Mouse (Mus musculus): ENCODE measurements around the gene Loxl3. TPM values are rescaled to one million over a fixed set of nuclear protein-coding genes. Genes with fewer than 3 reads are reported as not detected.

Loxl3 gene
- polyA plus RNA-seq, 1 experiment from 2014 or later = 13.6 TPM

- no peak for DNase-seq (ENCODE audit: low spot score)
- no peak overlapping the region; the same call in 1 of the 2 replicates for H3K9ac ChIP-seq (ENCODE audit: low read length)
- WGBS = under 1% methylated on average over 80 of the region's 81 CpGs
Observed at GRCm38 (mm10) chr6:83068706-83069487, 34.9 kb downstream of the Loxl3 start.

GRCm38 (mm10) chr6:83069488-83070246 lies 35.7 kb downstream of the Loxl3 start:
- DNase-seq (ENCODE audit: low spot score) (peak; percentile 74), ATAC-seq (replicated peaks; ENCODE audit: low FRiP score, low TSS enrichment, low read depth) (peak; percentile 25)
- Histone ChIP-seq H3K9ac (ENCODE audit: low read length) (peak overlapping the region; percentile 15), H3K4me2 (ENCODE audit: low read length) (no peak overlapping the region), H3K4me1 (replicated peaks; ENCODE audit: control insufficient read depth, insufficient read depth, low read length) (no peaks in the 10 kb centered on the region; the same call in none of the 2 replicates), H3K36me3 (ENCODE audit: control insufficient read depth, insufficient read depth, low read length) (no peaks in the 10 kb centered on the region), H3K4me3 (ENCODE audit: low read depth, low read length) (peak overlapping the region; percentile 24), H3K27ac (ENCODE audit: low read depth) (no peak overlapping the region), H3K27me3 (replicated peaks; ENCODE audit: control insufficient read depth, insufficient read depth, low read length) (peaks cover 98% of the 10 kb centered on the region), H3K9me3 (ENCODE audit: control insufficient read depth, low read length) (no peaks in the 10 kb centered on the region)
- WGBS = 2% methylated on average over 68 of the region's 69 CpGs

More at GRCm38 (mm10) chr6:83068706-83069487, 34.9 kb downstream of the Loxl3 start:
- peak overlapping the region; percentile 36 for H3K4me2 ChIP-seq (ENCODE audit: low read length)
- H3K9me3 ChIP-seq (ENCODE audit: control insufficient read depth, low read length) = no peaks in the 10 kb centered on the region
- H3K36me3 ChIP-seq (ENCODE audit: control insufficient read depth, insufficient read depth, low read length) = no peaks in the 10 kb centered on the region
- H3K27me3 ChIP-seq (replicated peaks; ENCODE audit: control insufficient read depth, insufficient read depth, low read length) = peaks cover 98% of the 10 kb centered on the region
- ATAC-seq (replicated peaks; ENCODE audit: low FRiP score, low TSS enrichment, low read depth) = no peak
- no peak overlapping the region for H3K27ac ChIP-seq (ENCODE audit: low read depth)
- H3K4me3 ChIP-seq (ENCODE audit: low read depth, low read length) = peak overlapping the region; percentile 24
- H3K4me1 ChIP-seq (replicated peaks; ENCODE audit: control insufficient read depth, insufficient read depth, low read length) = no peaks in the 10 kb centered on the region; the same call in none of the 2 replicates

GRCm38 (mm10) chr6:83070247-83070310 lies 36.1 kb downstream of the Loxl3 start, which contains the start of gene Tlx2:
Gene Tlx2, minus strand, starts transcription at chr6:83070293.
- WGBS = 0% methylated on average over 10 of the region's 10 CpGs
- peak within 1 kb of the TSS; percentile 34; the same call in 1 of the 2 replicates for H3K27ac ChIP-seq (ENCODE audit: low read depth)
- DNase-seq (ENCODE audit: low spot score) (no peak), ATAC-seq (replicated peaks; ENCODE audit: low FRiP score, low TSS enrichment, low read depth) (no peak)
- H3K9ac ChIP-seq (ENCODE audit: low read length) = peak within 1 kb of the TSS; percentile 15
- H3K4me1 ChIP-seq (replicated peaks; ENCODE audit: control insufficient read depth, insufficient read depth, low read length) = no peaks in the 10 kb centered on the region; the same call in none of the 2 replicates
- H3K9me3 ChIP-seq (ENCODE audit: control insufficient read depth, low read length) = no peaks in the 10 kb centered on the region
- H3K4me3 ChIP-seq (ENCODE audit: low read depth, low read length) = peak within 1 kb of the TSS; percentile 24
- peaks cover 98% of the 10 kb centered on the region for H3K27me3 ChIP-seq (replicated peaks; ENCODE audit: control insufficient read depth, insufficient read depth, low read length)
- H3K4me2 ChIP-seq (ENCODE audit: low read length) = no peak within 1 kb of the TSS
- H3K36me3 ChIP-seq (ENCODE audit: control insufficient read depth, insufficient read depth, low read length) = no peaks in the 10 kb centered on the region

GRCm38 (mm10) chr6:83070311-83071219 lies 36.6 kb downstream of the Loxl3 start:
- no peak overlapping the region for H3K4me2 ChIP-seq (ENCODE audit: low read length)
- WGBS = under 1% methylated on average over 53 of the region's 58 CpGs

GRCm38 (mm10) chr6:83071220-83071619 lies 37.2 kb downstream of the Loxl3 start:
- under 1% methylated on average over 22 of the region's 24 CpGs for WGBS
- Histone ChIP-seq H3K4me1 (replicated peaks; ENCODE audit: control insufficient read depth, insufficient read depth, low read length) (no peaks in the 10 kb centered on the region; the same call in none of the 2 replicates), H3K27me3 (replicated peaks; ENCODE audit: control insufficient read depth, insufficient read depth, low read length) (peaks cover 98% of the 10 kb centered on the region), H3K27ac (ENCODE audit: low read depth) (no peak overlapping the region), H3K4me3 (ENCODE audit: low read depth, low read length) (peak overlapping the region; percentile 24; the same call in 1 of the 2 replicates), H3K9me3 (ENCODE audit: control insufficient read depth, low read length) (no peaks in the 10 kb centered on the region), H3K4me2 (ENCODE audit: low read length) (no peak overlapping the region; the same call in 1 of the 2 replicates), H3K9ac (ENCODE audit: low read length) (no peak overlapping the region), H3K36me3 (ENCODE audit: control insufficient read depth, insufficient read depth, low read length) (no peaks in the 10 kb centered on the region)
- DNase-seq (ENCODE audit: low spot score) (peak; percentile 71), ATAC-seq (replicated peaks; ENCODE audit: low FRiP score, low TSS enrichment, low read depth) (peak; percentile 72)

More at GRCm38 (mm10) chr6:83070311-83071219, 36.6 kb downstream of the Loxl3 start:
- peak; percentile 53 for ATAC-seq (replicated peaks; ENCODE audit: low FRiP score, low TSS enrichment, low read depth)
- H3K36me3 ChIP-seq (ENCODE audit: control insufficient read depth, insufficient read depth, low read length) = no peaks in the 10 kb centered on the region
- H3K27me3 ChIP-seq (replicated peaks; ENCODE audit: control insufficient read depth, insufficient read depth, low read length) = peaks cover 98% of the 10 kb centered on the region
- peak overlapping the region; percentile 24 for H3K4me3 ChIP-seq (ENCODE audit: low read depth, low read length)
- no peak overlapping the region for H3K9ac ChIP-seq (ENCODE audit: low read length)
- DNase-seq (ENCODE audit: low spot score) = peak; percentile 90
- H3K4me1 ChIP-seq (replicated peaks; ENCODE audit: control insufficient read depth, insufficient read depth, low read length) = no peaks in the 10 kb centered on the region; the same call in none of the 2 replicates
- H3K9me3 ChIP-seq (ENCODE audit: control insufficient read depth, low read length) = no peaks in the 10 kb centered on the region
- H3K27ac ChIP-seq (ENCODE audit: low read depth) = peak overlapping the region; percentile 34; the same call in 1 of the 2 replicates

GRCm38 (mm10) chr6:83074979-83075378 lies 41.0 kb downstream of the Loxl3 start:
- H3K9ac ChIP-seq (ENCODE audit: low read length) = no peak overlapping the region

GRCm38 (mm10) chr6:83077630-83078323 lies 43.8 kb downstream of the Loxl3 start, which contains the start of gene Pcgf1:
Gene Pcgf1, plus strand, starts transcription at chr6:83077869.
- Histone ChIP-seq H3K4me3 (ENCODE audit: low read depth, low read length) (peak within 1 kb of the TSS; percentile 73), H3K36me3 (ENCODE audit: control insufficient read depth, insufficient read depth, low read length) (peaks cover 17% of the 10 kb centered on the region), H3K4me1 (replicated peaks; ENCODE audit: control insufficient read depth, insufficient read depth, low read length) (peaks cover 12% of the 10 kb centered on the region), H3K27me3 (replicated peaks; ENCODE audit: control insufficient read depth, insufficient read depth, low read length) (peaks cover 47% of the 10 kb centered on the region), H3K9ac (ENCODE audit: low read length) (peak within 1 kb of the TSS; percentile 68), H3K27ac (ENCODE audit: low read depth) (peak within 1 kb of the TSS; percentile 77), H3K9me3 (ENCODE audit: control insufficient read depth, low read length) (no peaks in the 10 kb centered on the region), H3K4me2 (ENCODE audit: low read length) (peak within 1 kb of the TSS; percentile 96)
- DNase-seq (ENCODE audit: low spot score) (no peak), ATAC-seq (replicated peaks; ENCODE audit: low FRiP score, low TSS enrichment, low read depth) (peak; percentile 70)
- WGBS = under 1% methylated on average over 52 of the region's 54 CpGs

More at GRCm38 (mm10) chr6:83074979-83075378, 41.0 kb downstream of the Loxl3 start:
- no peak overlapping the region for H3K27ac ChIP-seq (ENCODE audit: low read depth)
- peaks cover 12% of the 10 kb centered on the region for H3K4me1 ChIP-seq (replicated peaks; ENCODE audit: control insufficient read depth, insufficient read depth, low read length)
- H3K36me3 ChIP-seq (ENCODE audit: control insufficient read depth, insufficient read depth, low read length) = peaks cover 2% of the 10 kb centered on the region; the same call in 1 of the 2 replicates
- peaks cover 71% of the 10 kb centered on the region for H3K27me3 ChIP-seq (replicated peaks; ENCODE audit: control insufficient read depth, insufficient read depth, low read length)
- no peak overlapping the region for H3K4me3 ChIP-seq (ENCODE audit: low read depth, low read length)
- no peak for ATAC-seq (replicated peaks; ENCODE audit: low FRiP score, low TSS enrichment, low read depth)
- no peak overlapping the region for H3K4me2 ChIP-seq (ENCODE audit: low read length)
- DNase-seq (ENCODE audit: low spot score) = no peak
- WGBS = 16% methylated on average over 2 of the region's 2 CpGs
- H3K9me3 ChIP-seq (ENCODE audit: control insufficient read depth, low read length) = no peaks in the 10 kb centered on the region

All from intestine, embryonic 14.5 days (tissue).